Comparison of ENCODE assay signal across 32 mouse cellular contexts in the genomic region with DNA sequence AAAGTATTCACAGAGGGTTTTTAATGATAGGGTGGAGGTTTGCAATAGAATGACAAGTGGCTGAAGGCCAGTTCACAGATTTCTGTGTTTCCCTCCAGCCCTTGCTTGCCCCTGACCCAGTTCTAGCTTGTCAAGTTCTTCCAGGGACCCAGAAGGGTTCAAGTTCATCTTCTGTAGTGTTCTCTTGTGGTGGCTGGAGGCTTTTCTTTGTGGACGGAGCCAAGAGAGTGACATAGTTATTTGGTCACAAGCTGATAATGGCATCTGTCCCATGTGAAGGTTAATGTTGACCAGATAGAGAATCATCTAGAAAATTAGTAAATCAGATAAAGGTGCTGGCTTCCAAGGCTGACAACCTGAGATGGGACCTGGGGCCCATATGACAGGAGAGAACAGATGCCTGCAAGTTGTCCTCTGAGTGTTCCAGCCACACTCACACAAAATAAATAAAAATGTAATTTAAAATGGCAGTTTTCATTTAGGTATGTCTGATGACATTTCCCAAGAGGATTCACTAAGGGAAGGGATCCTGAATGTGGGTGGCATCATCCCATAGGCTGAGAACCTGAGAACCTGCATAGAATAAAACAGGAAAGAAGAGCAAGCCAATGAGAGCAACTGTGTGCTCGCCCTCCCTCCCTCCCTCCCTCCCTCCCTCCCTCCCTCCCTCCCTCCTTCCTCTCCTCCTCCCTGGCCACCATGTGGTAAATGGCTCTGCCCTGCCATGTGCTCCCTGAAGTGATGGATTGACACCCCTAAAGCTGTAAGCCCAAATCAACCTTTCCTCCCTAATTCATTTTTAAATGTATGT. TPM values are rescaled to one million over a fixed set of nuclear protein-coding genes. Genes with fewer than 3 reads are reported as not detected.
A peak's percentile ranks its signal among the peaks of the same experiment; 100 is the strongest.
DNase-seq lines count a peak whose midpoint lies in the region; ATAC-seq and TF ChIP-seq lines count a peak whose summit lies in the region.
"Had no signal": no experiment of that assay in that cellular context is flagged by ENCODE, and none has a peak within 500 bp of the region (broad histone marks: within the 10 kb centered on the region; RNA-seq: fewer than 3 reads in every experiment).

No protein-coding gene starts in this region.

- no peak overlapping the region for H3K9ac ChIP-seq in forebrain, postnatal 0 days
- H3K9ac ChIP-seq in forebrain, embryonic 11.5 days (ENCODE audit: low read length): no peak overlapping the region
- H3K9ac ChIP-seq: forebrain, embryonic 13.5 days; heart, embryonic 12.5 days; hindbrain, embryonic 13.5 days; limb, embryonic 12.5 days; liver, embryonic 15.5 days; lung, embryonic 14.5 days; neural tube, embryonic 12.5 days had no signal

- peaks cover 14% of the 10 kb centered on the region for H3K4me1 ChIP-seq in forebrain, postnatal 0 days (ENCODE audit: insufficient read depth)
- H3K4me1 ChIP-seq in forebrain, embryonic 11.5 days (replicated peaks; ENCODE audit: control insufficient read depth, insufficient read depth, low read length): no peaks in the 10 kb centered on the region
- H3K4me1 ChIP-seq in cortical plate, adult 2 months (ENCODE audit: control insufficient read depth, insufficient read depth, low read length): peaks cover 8% of the 10 kb centered on the region
- H3K4me1 ChIP-seq: heart, embryonic 12.5 days; limb, embryonic 12.5 days; liver, embryonic 15.5 days; neural tube, embryonic 12.5 days had no signal

- 91% methylated on average over 2 of the region's 2 CpGs for WGBS in forebrain, postnatal 0 days
- 75% methylated on average over 2 of the region's 2 CpGs for WGBS in forebrain, embryonic 11.5 days

- H3K27me3 ChIP-seq in forebrain, postnatal 0 days (ENCODE audit: insufficient read depth, low read length): no peaks in the 10 kb centered on the region
- no peaks in the 10 kb centered on the region for H3K27me3 ChIP-seq in forebrain, embryonic 11.5 days (ENCODE audit: control insufficient read depth, insufficient read depth, low read length)
- H3K27me3 ChIP-seq: forebrain, embryonic 13.5 days; hindbrain, embryonic 13.5 days; limb, embryonic 12.5 days; liver, embryonic 15.5 days; neural tube, embryonic 12.5 days had no signal

- no peak for ATAC-seq in forebrain, postnatal 0 days
- no peak for ATAC-seq in forebrain, embryonic 11.5 days (replicated peaks; ENCODE audit: low FRiP score)
- ATAC-seq: forebrain, embryonic 13.5 days; intestine, embryonic 16.5 days had no signal

- H3K9me3 ChIP-seq in forebrain, postnatal 0 days (ENCODE audit: low read length): no peaks in the 10 kb centered on the region
- no peaks in the 10 kb centered on the region for H3K9me3 ChIP-seq in forebrain, embryonic 11.5 days (ENCODE audit: control insufficient read depth, low read length)
- H3K9me3 ChIP-seq: forebrain, embryonic 13.5 days; G1E; heart, embryonic 12.5 days; hindbrain, embryonic 13.5 days; limb, embryonic 12.5 days; liver, embryonic 15.5 days; midbrain, embryonic 10.5 days; neural tube, embryonic 12.5 days had no signal

- no peak overlapping the region for H3K4me3 ChIP-seq in forebrain, postnatal 0 days (ENCODE audit: low read depth, low read length)
- no peak overlapping the region for H3K4me3 ChIP-seq in forebrain, embryonic 11.5 days (ENCODE audit: low read depth, low read length)
- no peak overlapping the region for H3K4me3 ChIP-seq in cortical plate, adult 2 months (ENCODE audit: insufficient read depth, low read length)
- H3K4me3 ChIP-seq: erythroblast, embryonic 14.5 days; forebrain, embryonic 13.5 days; heart, adult 2 months; heart, embryonic 12.5 days; hindbrain, embryonic 13.5 days; limb, embryonic 12.5 days; liver, embryonic 15.5 days; midbrain, embryonic 10.5 days; myocyte; neural tube, embryonic 12.5 days had no signal

- TF ChIP-seq POLR2A in cortical plate, adult 2 months (IDR thresholded peaks at IDR 0.05; ENCODE audit: extremely low read depth, insufficient read depth, low read length): no peak

- H3K27ac ChIP-seq in forebrain, postnatal 0 days (ENCODE audit: low read depth, low read length): 0 out of 2 replicates have a peak overlapping the region, but pooled peaks have one; percentile 50
- H3K27ac ChIP-seq in forebrain, embryonic 11.5 days (ENCODE audit: low read depth, low read length): no peak overlapping the region
- peak overlapping the region; percentile 38; the same call in 1 of the 2 replicates for H3K27ac ChIP-seq in cortical plate, adult 2 months (ENCODE audit: insufficient read depth, low read length)
- H3K27ac ChIP-seq: forebrain, embryonic 13.5 days; heart, adult 2 months; hindbrain, embryonic 13.5 days; kidney, postnatal 0 days; limb, embryonic 12.5 days; liver, embryonic 15.5 days; midbrain, embryonic 10.5 days; neural tube, embryonic 12.5 days had no signal

- TF ChIP-seq CTCF in forebrain, postnatal 0 days (IDR thresholded peaks at IDR 0.05; ENCODE audit: low read depth): no peak
- TF ChIP-seq CTCF in cortical plate, adult 2 months (IDR thresholded peaks at IDR 0.05; ENCODE audit: extremely low read depth, insufficient read depth, low read length): no peak

- no peaks in the 10 kb centered on the region for H3K36me3 ChIP-seq in forebrain, postnatal 0 days (ENCODE audit: insufficient read depth)
- H3K36me3 ChIP-seq in forebrain, embryonic 11.5 days (ENCODE audit: control insufficient read depth, insufficient read depth, low read length): no peaks in the 10 kb centered on the region
- H3K36me3 ChIP-seq: G1E; heart, embryonic 12.5 days; hindbrain, embryonic 13.5 days; limb, embryonic 12.5 days; liver, embryonic 15.5 days; midbrain, embryonic 10.5 days; neural tube, embryonic 12.5 days had no signal

- no peak overlapping the region for H3K4me2 ChIP-seq in forebrain, postnatal 0 days (ENCODE audit: low read depth)
- H3K4me2 ChIP-seq in forebrain, embryonic 11.5 days (ENCODE audit: low read depth, low read length, severe bottlenecking): no peak overlapping the region
- H3K4me2 ChIP-seq: forebrain, embryonic 13.5 days; heart, embryonic 12.5 days; hindbrain, embryonic 13.5 days; limb, embryonic 12.5 days; liver, embryonic 15.5 days; lung, embryonic 14.5 days; neural tube, embryonic 12.5 days had no signal

- DNase-seq in adrenal gland, adult 2 months: peak; percentile 19
- DNase-seq in adrenal gland, postnatal 4 days (ENCODE audit: low spot score in 2 of 2): no peak
- peak; percentile 55 for DNase-seq in cerebellum, adult 9-11 months
- DNase-seq in cerebellum, postnatal 36 days: no peak
- DNase-seq in forebrain, postnatal 0 days: no peak
- no peak for DNase-seq in forebrain, embryonic 11.5 days (ENCODE audit: low spot score)
- DNase-seq: heart, adult 2 months; heart, postnatal 4 days; kidney, adult 8-10 months; kidney, postnatal 4 days; lung, embryonic 14.5 days; right cerebral cortex, adult 18-20 months; spleen, adult 18-20 months; thymus, postnatal 14 days had no signal

RNA-seq across cellular contexts. Expression of gene Cd6, which starts 24.8 kb away (rescaled TPM):
- not detected for total RNA-seq in adrenal gland, adult 2 months (2021)
- polyA plus RNA-seq in adrenal gland, adult 2 months (2012; rRNA removed): 0.28 and 0.34 TPM in 2 replicates
- total RNA-seq in adrenal gland, postnatal 4 days (2021): under 1 TPM; 0.20 to 0.23 TPM
- not detected in 2 replicates for total RNA-seq in forebrain, postnatal 0 days (2014; rRNA removed)
- polyA plus RNA-seq in forebrain, postnatal 0 days (2015; fragmentation: Nextera tagmentation; extraction: Ambion mirVana): 0.05 TPM in 1 of 2 replicates, not detected in the other
- 0.28 TPM in 1 of 2 replicates, not detected in the other for polyA plus RNA-seq in forebrain, embryonic 11.5 days (2014; fragmentation: Nextera tagmentation; extraction: Ambion mirVana)
- polyA plus RNA-seq in cortical plate, adult 2 months (2012; rRNA removed): 5.8 and 6.0 TPM in 2 replicates
- total RNA-seq: gastrocnemius, adult 8-10 months; midbrain, postnatal 0 days had no signal
- polyA plus RNA-seq: embryonic facial prominence, embryonic 14.5 days; erythroblast, embryonic 14.5 days; forebrain, embryonic 13.5 days; G1E; heart, embryonic 12.5 days; heart, postnatal 0 days; hindbrain, embryonic 13.5 days; kidney, postnatal 0 days; limb, embryonic 12.5 days; liver, embryonic 15.5 days; midbrain, embryonic 10.5 days; myocyte; neural tube, embryonic 12.5 days had no signal

RNA-seq across cellular contexts. Expression of gene Slc15a3, which starts 34.5 kb away (rescaled TPM):
- 1 to 10 TPM; 3.6 to 6.4 TPM for total RNA-seq in adrenal gland, adult 2 months (2021)
- 10.0 and 10.3 TPM in 2 replicates for polyA plus RNA-seq in adrenal gland, adult 2 months (2012; rRNA removed)
- 1 to 10 TPM; 3.5 to 3.8 TPM for total RNA-seq in adrenal gland, postnatal 4 days (2021)
- 0.62 and 0.90 TPM in 2 replicates for total RNA-seq in forebrain, postnatal 0 days (2014; rRNA removed)
- 0.26 and 0.42 TPM in 2 replicates for polyA plus RNA-seq in forebrain, postnatal 0 days (2015; fragmentation: Nextera tagmentation; extraction: Ambion mirVana)
- polyA plus RNA-seq in forebrain, embryonic 11.5 days (2014; fragmentation: Nextera tagmentation; extraction: Ambion mirVana): 0.19 and 0.20 TPM in 2 replicates
- 1.3 and 2.3 TPM in 2 replicates for polyA plus RNA-seq in cortical plate, adult 2 months (2012; rRNA removed)
- total RNA-seq: common myeloid progenitor, adult 5-6 weeks had no signal

Comparison
In these comparisons a context has a peak if more than half of its experiments do, and no peak if none do; other contexts are left out.
1. DNase-seq: peak in adrenal gland, adult 2 months (single experiment) and cerebellum, adult 9-11 months (single experiment); none in adrenal gland, postnatal 4 days (0 of 2), cerebellum, postnatal 36 days (0 of 2), forebrain, postnatal 0 days (single experiment) and forebrain, embryonic 11.5 days (single experiment).